Mouse (Mus musculus) kidney, embryonic 15.5 days (tissue): ENCODE measurements around the gene Srxn1. TPM values are rescaled to one million over a fixed set of nuclear protein-coding genes. Genes with fewer than 3 reads are reported as not detected.

ENCODE experiments used
- ATAC-seq: fragments of 200-750 bp; cut with Nextera tagmentation; replicated peaks from 2 replicates; pipeline ENCODE4 v1.8.0; 2017; ENCODE audit warnings: moderate TSS enrichment; ENCODE audit not compliant: low FRiP score
- H3K27ac ChIP-seq: fragments of 300-500 bp; sonication (generic); 2 replicates; pipeline ENCODE4 v1.5.1; 2015; ENCODE audit warnings: mild to moderate bottlenecking, inconsistent platforms
- H3K27me3 ChIP-seq: fragments of 300-500 bp; sonication (generic); 2 replicates; pipeline ENCODE4 v1.6.1; 2015; ENCODE audit warnings: inconsistent platforms
- H3K36me3 ChIP-seq: fragments of 300-500 bp; sonication (generic); 2 replicates; pipeline ENCODE4 v1.6.1; 2015; ENCODE audit warnings: inconsistent platforms
- H3K4me1 ChIP-seq: fragments of 300-500 bp; sonication (generic); 2 replicates; pipeline ENCODE4 v1.6.1; 2015; ENCODE audit warnings: inconsistent platforms
- H3K4me2 ChIP-seq: fragments of 300-500 bp; sonication (generic); 2 replicates; pipeline ENCODE4 v1.6.1; 2015; ENCODE audit warnings: moderate library complexity, mild to moderate bottlenecking, inconsistent platforms
- H3K4me3 ChIP-seq: fragments of 300-500 bp; sonication (generic); replicated peaks from 2 replicates; pipeline ENCODE4 v1.5.1; 2015; ENCODE audit warnings: mild to moderate bottlenecking, inconsistent platforms
- H3K9ac ChIP-seq: fragments of 300-500 bp; sonication (generic); 2 replicates; pipeline ENCODE4 v1.6.1; 2015; ENCODE audit warnings: mild to moderate bottlenecking, inconsistent platforms
- H3K9me3 ChIP-seq: fragments of 300-500 bp; sonication (generic); replicated peaks from 2 replicates; pipeline ENCODE4 v1.6.1; 2016; ENCODE audit warnings: inconsistent platforms
- WGBS: fragments of 180-500 bp; shearing (Covaris S2); methylation state at CpG from one replicate; pipeline ENCODE4 v1.1.7; 2015; ENCODE audit warnings: mixed read lengths; 5-methylcytosine and 5-hydroxymethylcytosine counted together
- polyA plus RNA-seq: library from polyadenylated mRNA; unstranded; fragments of >200 nt; fragmentation: Nextera tagmentation; extraction: Ambion mirVana; gene quantifications from 2 replicates; pipeline ENCODE4 v1.2.1, GENCODE M21; 2015

Gene Srxn1
- polyA plus RNA-seq, 1 experiment from 2014 or later: 14.5 TPM

GRCm38 (mm10) chr2:152091342-152092056, 13.8 kb upstream of the Srxn1 start:
- H3K9ac ChIP-seq: no peak overlapping the region
- no peak for ATAC-seq

GRCm38 (mm10) chr2:152092927-152093326, 12.4 kb upstream of the Srxn1 start:
- WGBS: 8% methylated on average over 35 of the region's 45 CpGs
- no peak overlapping the region for H3K9ac ChIP-seq

More at GRCm38 (mm10) chr2:152091342-152092056, 13.8 kb upstream of the Srxn1 start:
- H3K4me2 ChIP-seq: no peak overlapping the region
- no peaks in the 10 kb centered on the region for H3K9me3 ChIP-seq
- no peak overlapping the region for H3K4me3 ChIP-seq
- H3K4me1 ChIP-seq: peaks cover 22% of the 10 kb centered on the region
- no peaks in the 10 kb centered on the region for H3K36me3 ChIP-seq
- 24% methylated on average over 12 of the region's 12 CpGs for WGBS
- H3K27me3 ChIP-seq: peaks cover 87% of the 10 kb centered on the region
- no peak overlapping the region for H3K27ac ChIP-seq

GRCm38 (mm10) chr2:152093356-152093792, 11.9 kb upstream of the Srxn1 start:
- Histone ChIP-seq H3K27ac (no peak overlapping the region), H3K27me3 (peaks cover 98% of the 10 kb centered on the region), H3K9me3 (no peaks in the 10 kb centered on the region), H3K4me3 (peak overlapping the region; percentile 50), H3K4me2 (peak overlapping the region; percentile 71), H3K4me1 (peaks cover 22% of the 10 kb centered on the region), H3K36me3 (no peaks in the 10 kb centered on the region), H3K9ac (no peak overlapping the region)
- no peak for ATAC-seq
- WGBS: 2% methylated on average over 56 of the region's 60 CpGs

More at GRCm38 (mm10) chr2:152092927-152093326, 12.4 kb upstream of the Srxn1 start:
- H3K36me3 ChIP-seq: no peaks in the 10 kb centered on the region
- no peak; the same call in 1 of the 2 replicates for ATAC-seq
- H3K9me3 ChIP-seq: no peaks in the 10 kb centered on the region
- peak overlapping the region; percentile 71 for H3K4me2 ChIP-seq
- peaks cover 22% of the 10 kb centered on the region for H3K4me1 ChIP-seq
- H3K27me3 ChIP-seq: peaks cover 97% of the 10 kb centered on the region
- H3K4me3 ChIP-seq: peak overlapping the region; percentile 50
- H3K27ac ChIP-seq: no peak overlapping the region

- WGBS: 5% methylated on average over 29 of the region's 29 CpGs
- Histone ChIP-seq H3K9me3 (no peaks in the 10 kb centered on the region), H3K4me2 (peak overlapping the region; percentile 60), H3K4me3 (peak overlapping the region; percentile 26), H3K27ac (no peak overlapping the region), H3K27me3 (peaks cover 89% of the 10 kb centered on the region), H3K9ac (no peak overlapping the region), H3K36me3 (no peaks in the 10 kb centered on the region), H3K4me1 (peaks cover 22% of the 10 kb centered on the region)
- ATAC-seq: peak; percentile 62
These were observed 10.3 kb upstream of the Srxn1 start for GRCm38 (mm10) chr2:152094856-152095545.

GRCm38 (mm10) chr2:152096922-152097321, 8.4 kb upstream of the Srxn1 start:
- Histone ChIP-seq H3K36me3 (no peaks in the 10 kb centered on the region), H3K4me3 (no peak overlapping the region), H3K9ac (no peak overlapping the region), H3K4me2 (no peak overlapping the region), H3K9me3 (no peaks in the 10 kb centered on the region), H3K4me1 (peaks cover 22% of the 10 kb centered on the region), H3K27ac (no peak overlapping the region), H3K27me3 (peaks cover 84% of the 10 kb centered on the region)
- no peak for ATAC-seq
- 83% methylated on average over 2 of the region's 2 CpGs for WGBS

GRCm38 (mm10) chr2:152097916-152098315, 7.4 kb upstream of the Srxn1 start:
- no peak overlapping the region for H3K27ac ChIP-seq
- peaks cover 85% of the 10 kb centered on the region for H3K27me3 ChIP-seq
- 72% methylated on average over 11 of the region's 11 CpGs for WGBS
- H3K9ac ChIP-seq: no peak overlapping the region
- no peak for ATAC-seq
- H3K9me3 ChIP-seq: no peaks in the 10 kb centered on the region
- no peak overlapping the region for H3K4me3 ChIP-seq
- H3K4me2 ChIP-seq: no peak overlapping the region
- peaks cover 20% of the 10 kb centered on the region for H3K4me1 ChIP-seq
- H3K36me3 ChIP-seq: no peaks in the 10 kb centered on the region

- ATAC-seq: no peak
- H3K36me3 ChIP-seq: no peaks in the 10 kb centered on the region
- peaks cover 74% of the 10 kb centered on the region for H3K27me3 ChIP-seq
- no peak overlapping the region for H3K9ac ChIP-seq
- WGBS: 53% methylated on average over 3 of the region's 3 CpGs
- no peak overlapping the region for H3K4me2 ChIP-seq
- no peak overlapping the region for H3K4me3 ChIP-seq
- no peak overlapping the region for H3K27ac ChIP-seq
- H3K4me1 ChIP-seq: peaks cover 10% of the 10 kb centered on the region
- no peaks in the 10 kb centered on the region for H3K9me3 ChIP-seq
These were observed 5.8 kb upstream of the Srxn1 start for GRCm38 (mm10) chr2:152099538-152099937.

- Histone ChIP-seq H3K4me2 (no peak overlapping the region), H3K36me3 (no peaks in the 10 kb centered on the region), H3K27me3 (peaks cover 53% of the 10 kb centered on the region), H3K27ac (no peak overlapping the region), H3K4me1 (peaks cover 13% of the 10 kb centered on the region), H3K4me3 (no peak overlapping the region), H3K9ac (no peak overlapping the region), H3K9me3 (no peaks in the 10 kb centered on the region)
- ATAC-seq: no peak
- 62% methylated on average over 13 of the region's 13 CpGs for WGBS
These were observed 3.6 kb upstream of the Srxn1 start for GRCm38 (mm10) chr2:152101761-152102160.

GRCm38 (mm10) chr2:152102369-152102768, 2.9 kb upstream of the Srxn1 start:
- Histone ChIP-seq H3K27me3 (peaks cover 47% of the 10 kb centered on the region), H3K9ac (no peak overlapping the region), H3K36me3 (no peaks in the 10 kb centered on the region), H3K4me1 (peaks cover 13% of the 10 kb centered on the region), H3K9me3 (no peaks in the 10 kb centered on the region), H3K4me2 (no peak overlapping the region), H3K27ac (no peak overlapping the region), H3K4me3 (no peak overlapping the region)
- ATAC-seq: no peak
- WGBS: 55% methylated on average over 6 of the region's 6 CpGs

GRCm38 (mm10) chr2:152104711-152105317, 502 bp upstream of the Srxn1 start:
- no peaks in the 10 kb centered on the region for H3K9me3 ChIP-seq

GRCm38 (mm10) chr2:152106225-152106595, 894 bp downstream of the Srxn1 start:
- Histone ChIP-seq H3K4me1 (peaks cover 13% of the 10 kb centered on the region), H3K4me3 (peak overlapping the region; percentile 56), H3K9me3 (no peaks in the 10 kb centered on the region), H3K27me3 (peaks cover 28% of the 10 kb centered on the region), H3K9ac (0 out of 2 replicates have a peak overlapping the region, but pooled peaks have one; percentile 59), H3K36me3 (no peaks in the 10 kb centered on the region; the same call in 1 of the 2 replicates), H3K27ac (no peak overlapping the region), H3K4me2 (peak overlapping the region; percentile 78)
- 63% methylated on average over 3 of the region's 3 CpGs for WGBS
- ATAC-seq: no peak

More at GRCm38 (mm10) chr2:152104711-152105317, 502 bp upstream of the Srxn1 start:
- WGBS: 14% methylated on average over 17 of the region's 17 CpGs
- peak overlapping the region; percentile 59 for H3K9ac ChIP-seq
- peak; percentile 18 for ATAC-seq
- peaks cover 33% of the 10 kb centered on the region for H3K27me3 ChIP-seq
- peaks cover 13% of the 10 kb centered on the region for H3K4me1 ChIP-seq
- H3K4me2 ChIP-seq: peak overlapping the region; percentile 78
- H3K36me3 ChIP-seq: no peaks in the 10 kb centered on the region
- H3K4me3 ChIP-seq: peak overlapping the region; percentile 56
- H3K27ac ChIP-seq: no peak overlapping the region; the same call in 1 of the 2 replicates

- no peak overlapping the region for H3K27ac ChIP-seq
- 91% methylated on average over 10 of the region's 10 CpGs for WGBS
- peaks cover 25% of the 10 kb centered on the region for H3K27me3 ChIP-seq
These were observed 1.3 kb downstream of the Srxn1 start for GRCm38 (mm10) chr2:152106597-152106996.

More at GRCm38 (mm10) chr2:152106597-152106996, 1.3 kb downstream of the Srxn1 start:
- no peaks in the 10 kb centered on the region for H3K9me3 ChIP-seq
- H3K9ac ChIP-seq: no peak overlapping the region
- H3K36me3 ChIP-seq: no peaks in the 10 kb centered on the region; the same call in 1 of the 2 replicates
- ATAC-seq: no peak
- H3K4me1 ChIP-seq: peaks cover 13% of the 10 kb centered on the region
- H3K4me2 ChIP-seq: peak overlapping the region; percentile 78
- 0 out of 2 replicates have a peak overlapping the region, but pooled peaks have one; percentile 56 for H3K4me3 ChIP-seq
